Mouse (Mus musculus): Measurements from ENCODE around the gene Ccl27a.
A peak's percentile ranks its signal among the peaks of the same experiment; 100 is the strongest.
"Not testable (repeated sequence)": the region's sequence is repeated elsewhere in the genome, so short reads cannot be mapped to it uniquely, and the experiment has no call there.

Gene Ccl27a

GRCm38 (mm10) chr4:41774002-41774401, at the start of gene Ccl27a:
TSS of gene Ccl27a (minus strand) at chr4:41774247.
- DNase-seq (ENCODE audit: low spot score in 2 of 2), result peak; percentile 72 to 76

- not testable (repeated sequence) for DNase-seq (ENCODE audit: low spot score in 2 of 2)
Measured at GRCm38 (mm10) chr4:41783197-41783596, 9.2 kb upstream of the Ccl27a start.

DNA sequence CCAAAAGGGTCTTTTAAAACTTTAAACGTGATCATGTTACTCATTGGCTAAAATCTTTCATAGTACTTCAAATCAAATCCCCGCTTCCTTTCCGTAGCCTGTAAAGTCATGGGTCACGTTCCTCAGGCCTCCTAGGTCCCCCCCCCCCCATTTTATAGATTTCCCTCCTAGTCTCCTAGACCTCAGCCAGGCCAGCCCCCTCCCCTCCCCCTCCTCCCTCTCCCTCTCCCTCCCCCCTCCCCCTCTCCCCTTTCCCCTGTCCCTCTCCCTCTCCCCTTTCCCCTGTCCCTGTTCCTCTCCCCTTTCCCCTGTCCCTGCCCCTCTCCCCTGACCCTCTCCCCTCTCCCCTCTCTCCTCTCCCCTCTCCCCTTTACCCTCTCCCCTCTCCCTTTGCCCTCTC, 8.7 kb upstream of the Ccl27a start:
- DNase-seq (ENCODE audit: low spot score in 2 of 2), result not testable (repeated sequence)

DNA sequence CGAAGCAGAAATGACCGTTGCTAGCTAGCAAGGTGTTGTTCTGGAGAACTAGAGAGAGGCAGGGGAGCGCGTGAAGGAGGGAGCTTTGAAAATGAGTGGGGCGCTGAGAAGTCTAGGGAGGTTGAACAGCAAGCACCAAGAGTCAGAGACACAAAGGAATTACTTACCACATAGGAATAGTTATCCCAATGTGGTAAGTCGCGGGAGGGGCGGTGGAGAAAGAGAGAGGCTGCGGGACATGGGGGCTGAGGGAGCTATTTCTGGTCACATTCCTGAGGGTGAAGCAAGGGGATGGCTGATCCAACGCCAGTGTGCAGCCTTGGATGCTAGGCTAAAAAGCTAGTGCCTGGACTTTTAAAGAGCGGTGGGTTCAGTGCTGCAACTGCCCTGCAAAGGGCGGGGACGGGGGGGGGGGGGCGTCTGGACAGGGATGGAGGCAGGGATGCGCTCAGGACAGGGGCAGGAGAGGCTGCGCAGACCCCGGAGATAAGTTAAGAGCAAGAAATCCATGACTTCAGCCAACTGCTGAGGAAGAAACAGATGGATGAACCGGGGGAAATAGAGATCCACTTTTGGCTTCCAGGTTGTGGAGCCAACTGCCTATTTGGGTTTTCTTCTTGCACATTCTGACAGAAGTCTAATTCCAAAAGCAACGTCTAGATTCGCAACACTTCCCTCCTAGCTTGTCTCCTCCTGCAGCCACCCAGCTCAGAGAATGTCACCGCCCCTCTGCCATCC, 7.9 kb upstream of the Ccl27a start:
- not testable (repeated sequence) for DNase-seq (ENCODE audit: low spot score in 2 of 2)

- not testable (repeated sequence) for DNase-seq (ENCODE audit: low spot score in 2 of 2)
Measured at GRCm38 (mm10) chr4:41781271-41781670, 7.2 kb upstream of the Ccl27a start.

DNA sequence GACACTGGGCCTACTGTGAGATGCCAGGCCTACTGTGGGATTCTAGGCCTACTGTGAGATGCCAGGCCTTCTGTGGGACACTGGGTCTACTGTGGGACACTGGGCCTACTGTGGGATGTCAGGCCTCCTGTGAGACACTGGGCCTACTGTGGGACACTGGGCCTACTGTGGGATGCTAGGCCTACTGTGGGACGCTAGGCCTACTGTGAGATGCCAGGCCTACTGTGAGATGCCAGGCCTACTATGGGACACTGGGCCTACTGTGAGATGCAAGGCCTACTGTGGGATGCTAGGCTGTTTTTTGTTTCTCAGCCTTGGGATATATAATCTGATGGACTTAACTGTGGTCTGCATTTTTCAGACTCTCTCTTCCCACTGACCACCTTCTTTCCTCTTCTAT, 1.8 kb upstream of the Ccl27a start:
- not testable (repeated sequence) for DNase-seq (ENCODE audit: low spot score in 2 of 2)

DNA sequence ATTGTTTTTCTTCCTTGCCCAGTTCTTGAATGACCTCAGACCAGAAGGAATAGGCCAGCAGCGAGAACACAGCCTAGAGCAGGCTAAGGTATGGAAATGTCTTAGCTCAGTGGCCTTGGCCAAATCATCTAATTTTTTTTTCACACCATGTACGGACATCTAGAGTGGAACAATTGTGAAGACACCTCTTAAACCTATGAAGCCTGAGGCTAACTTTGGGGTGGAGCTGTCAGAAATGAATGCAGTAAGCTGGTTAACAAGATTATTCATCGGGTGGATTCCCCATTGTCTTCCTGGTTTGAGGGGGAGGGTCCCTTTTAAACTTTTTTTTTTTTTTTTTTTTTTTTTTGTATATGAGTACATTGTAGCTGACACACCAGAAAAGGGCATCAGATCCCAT, 459 bp upstream of the Ccl27a start:
- DNase-seq (ENCODE audit: low spot score in 2 of 2), result not testable (repeated sequence)

GRCm38 (mm10) chr4:41773502-41773901, 545 bp downstream of the Ccl27a start:
- peak; percentile 56 to 71 for DNase-seq (ENCODE audit: low spot score in 2 of 2)

- not testable (repeated sequence) for DNase-seq (ENCODE audit: low spot score in 2 of 2)
Measured at GRCm38 (mm10) chr4:41772946-41773345, 1.1 kb downstream of the Ccl27a start.

DNA sequence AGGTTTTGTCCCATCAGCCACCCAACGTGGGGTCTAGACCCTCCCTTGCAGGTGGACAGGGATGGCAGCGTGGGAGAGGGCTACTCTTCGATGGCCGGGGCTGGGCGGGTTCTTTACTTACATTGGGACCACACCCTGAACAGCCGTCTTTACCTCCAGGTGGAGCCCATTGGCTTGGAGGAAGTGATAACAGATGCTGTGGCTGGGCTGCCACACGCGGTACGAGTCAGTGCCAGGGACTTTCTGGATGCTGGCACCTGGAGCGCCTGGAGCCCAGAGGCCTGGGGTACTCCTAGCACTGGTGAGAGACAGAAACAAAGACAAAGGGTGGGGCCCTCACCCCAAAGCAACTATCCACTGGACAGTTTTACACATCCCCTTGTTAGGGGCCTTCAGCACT, 6.7 kb downstream of the Ccl27a start:
- DNase-seq (ENCODE audit: low spot score in 2 of 2), result not testable (repeated sequence)

GRCm38 (mm10) chr4:41763176-41763575, 10.9 kb downstream of the Ccl27a start:
- not testable (repeated sequence) for DNase-seq (ENCODE audit: low spot score in 2 of 2)

DNA sequence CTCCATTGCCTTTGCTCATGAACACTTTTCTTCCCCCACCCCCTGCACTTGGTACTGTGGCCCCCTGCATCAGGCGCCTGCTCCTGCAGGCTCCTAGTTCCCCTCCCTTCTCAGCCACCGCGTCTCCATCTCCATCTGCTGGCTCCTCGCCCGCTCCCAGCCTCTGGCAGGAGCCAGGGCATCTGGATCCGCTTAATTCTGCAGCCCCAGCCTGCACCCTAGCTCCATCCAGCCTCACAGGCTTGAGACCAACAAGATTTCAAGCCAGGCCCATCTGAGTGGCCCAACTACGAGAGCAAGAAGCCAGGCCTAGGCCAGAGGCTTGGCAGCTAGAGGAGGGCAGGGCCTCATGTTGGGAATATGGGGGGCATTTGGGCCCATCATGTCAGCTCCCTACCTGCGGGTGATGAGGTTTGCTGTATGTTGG, 11.3 kb downstream of the Ccl27a start:
- DNase-seq (ENCODE audit: low spot score in 2 of 2), result peak in 1 of 2 experiments; percentile 56

DNA sequence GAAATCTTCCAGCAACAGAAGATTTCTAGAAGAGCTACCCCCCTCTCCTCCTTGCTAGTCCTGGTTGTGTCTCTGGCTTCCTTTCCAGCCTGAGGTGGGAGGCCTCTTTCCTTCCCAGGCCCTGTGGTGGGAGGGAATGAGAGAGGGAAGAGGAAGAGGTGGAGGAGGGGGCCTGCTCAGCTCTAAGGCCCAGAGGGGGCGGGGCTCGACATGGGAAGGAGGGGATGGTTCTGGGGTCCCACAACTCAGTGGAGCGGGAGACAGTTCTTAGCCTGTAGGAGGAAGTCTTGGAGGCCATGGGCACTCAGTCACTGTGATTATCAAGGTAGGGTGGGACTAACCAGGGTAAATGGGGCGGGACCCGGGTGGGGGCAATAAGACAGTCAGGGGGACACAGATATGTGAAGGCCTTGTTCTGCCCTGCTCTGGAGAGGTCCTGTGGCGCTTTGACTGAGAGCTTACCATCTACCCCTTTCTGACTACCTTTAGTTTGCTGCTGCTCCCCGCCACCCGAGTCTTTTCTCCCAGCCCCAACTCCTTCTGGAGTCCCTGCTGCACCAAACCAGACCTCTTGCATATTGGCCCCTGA, 11.9 kb downstream of the Ccl27a start:
- DNase-seq (ENCODE audit: low spot score in 2 of 2), result no peak

- no peak for DNase-seq (ENCODE audit: low spot score in 2 of 2)
Measured at GRCm38 (mm10) chr4:41761680-41762079, 12.4 kb downstream of the Ccl27a start.

DNA sequence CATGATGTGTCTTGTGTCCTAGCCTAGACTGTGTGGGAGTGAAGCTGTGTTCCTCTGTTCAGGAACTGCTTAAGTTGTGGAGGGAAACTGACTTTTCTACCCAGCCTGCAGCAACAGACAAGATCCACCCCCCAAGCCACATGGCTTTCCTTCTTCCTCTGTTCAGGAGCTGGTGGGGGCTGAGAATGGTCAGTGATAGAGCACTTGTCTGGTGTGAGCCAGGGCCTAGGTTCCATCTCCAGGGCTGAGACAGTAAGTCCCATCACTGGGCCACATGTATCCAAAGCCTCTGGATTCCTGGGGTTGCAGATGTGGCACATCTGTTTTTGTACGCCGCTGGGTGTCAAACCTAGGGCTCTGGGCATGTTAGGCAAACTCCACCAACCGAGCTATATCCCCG, 13.1 kb downstream of the Ccl27a start:
- DNase-seq (ENCODE audit: low spot score in 2 of 2), result no peak

DNA sequence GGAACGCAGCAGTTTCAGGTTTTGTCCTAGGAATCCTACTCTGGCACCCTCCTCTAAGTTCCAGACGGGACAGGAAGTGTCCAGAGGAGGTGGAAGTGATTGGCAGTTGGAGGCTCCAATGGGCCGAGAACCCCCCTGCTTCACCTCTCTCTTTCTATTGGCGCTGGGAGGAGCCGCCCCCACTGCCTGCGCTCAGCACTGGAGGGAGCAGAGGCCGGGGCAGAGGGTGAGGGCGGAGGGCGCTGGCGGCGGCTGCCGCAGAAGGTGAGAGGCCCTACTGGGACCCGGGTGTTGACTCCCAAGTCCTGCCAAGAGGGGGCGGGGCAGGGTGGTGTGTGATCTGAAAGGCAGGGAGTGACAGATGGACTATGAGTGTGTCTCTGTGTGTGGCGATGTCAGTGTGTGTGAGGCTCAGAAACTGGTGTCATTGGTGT, 13.7 kb downstream of the Ccl27a start:
- peak; percentile 78 to 89 for DNase-seq (ENCODE audit: low spot score in 2 of 2)

GRCm38 (mm10) chr4:41759656-41760287, 14.3 kb downstream of the Ccl27a start:
- DNase-seq (ENCODE audit: low spot score in 2 of 2), result no peak

- DNase-seq (ENCODE audit: low spot score in 2 of 2), result no peak
Measured at GRCm38 (mm10) chr4:41759206-41759605, 14.8 kb downstream of the Ccl27a start.

DNA sequence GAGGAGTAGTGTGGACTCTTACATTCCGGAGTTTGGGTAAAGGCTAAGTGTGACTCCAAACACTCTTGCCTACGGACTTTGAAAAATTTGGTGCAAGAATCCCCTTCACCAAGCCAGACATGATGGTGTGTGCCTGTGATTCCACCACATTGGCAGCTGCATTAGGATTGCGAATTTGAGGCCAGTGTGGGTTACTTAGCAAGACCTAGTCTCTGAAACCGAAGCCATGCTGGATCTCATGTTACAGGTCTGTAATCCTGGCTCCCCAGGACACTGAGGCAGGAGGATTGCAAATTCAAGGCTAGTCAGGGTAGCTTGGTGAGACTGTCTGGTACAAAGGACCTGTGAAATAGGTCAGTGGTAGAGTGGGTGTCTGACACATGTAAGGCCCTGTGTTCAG, 15.3 kb downstream of the Ccl27a start:
- DNase-seq (ENCODE audit: low spot score in 2 of 2), result no peak

DNA sequence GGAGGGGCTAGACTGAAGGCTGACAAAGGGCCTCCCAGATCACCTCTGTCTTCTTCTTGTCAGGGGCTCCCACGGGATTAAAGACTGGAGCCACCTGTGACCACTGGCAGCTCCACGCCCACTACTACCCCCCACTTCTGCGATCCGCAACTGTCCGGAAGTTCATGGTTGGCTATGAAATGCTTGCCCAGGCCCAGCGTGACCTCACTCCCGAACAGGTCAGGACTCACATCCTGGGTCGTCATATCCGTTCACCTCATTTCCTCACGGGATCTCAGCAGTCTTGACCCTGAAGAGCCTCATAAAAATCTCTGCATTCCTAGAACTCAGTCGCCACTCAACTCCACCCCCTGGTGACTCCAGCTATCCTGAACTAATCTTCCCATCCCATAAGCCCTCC, 16.0 kb downstream of the Ccl27a start:
- no peak for DNase-seq (ENCODE audit: low spot score in 2 of 2)

GRCm38 (mm10) chr4:41757321-41757720, 16.7 kb downstream of the Ccl27a start:
- DNase-seq (ENCODE audit: low spot score in 2 of 2), result no peak

DNA sequence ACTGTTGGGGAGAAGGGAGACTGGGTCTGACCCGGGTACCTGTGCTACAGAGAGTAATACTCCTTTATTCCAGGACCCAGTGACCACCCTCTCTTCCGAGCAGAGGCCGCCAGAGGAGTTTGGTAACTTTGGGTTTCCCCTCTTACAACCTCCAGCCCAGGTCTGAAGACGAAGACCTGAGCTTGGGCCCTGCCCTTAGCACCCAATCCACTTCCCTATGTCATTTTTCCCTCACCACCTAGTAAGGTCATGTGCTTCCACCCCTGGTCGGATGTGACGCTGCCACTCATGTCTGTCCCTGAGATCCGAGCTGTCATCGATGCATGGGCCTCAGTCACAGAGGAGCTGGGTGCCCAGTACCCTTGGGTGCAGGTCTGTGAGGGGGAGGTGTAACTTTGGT, 17.6 kb downstream of the Ccl27a start:
- DNase-seq (ENCODE audit: low spot score in 2 of 2), result no peak

All from urinary bladder, postnatal 36 days (tissue).